Mouse (Mus musculus) cerebellum, postnatal 25 days (tissue): ENCODE measurements at regions not wholly inside any gene's neighbourhood (a gene's known extent, or its start where the extent isn't known, plus 50 kb on each side); places are given as distances from the start of the nearest gene placed in this dataset.

Source experiments
- DNase-seq, 2 experiments: peaks; one replicate each; pipeline ENCODE4 v3.0.0; 2021; ENCODE audit warnings: mixed read lengths in 2 of 2

- peak; percentile 71 to 75 for DNase-seq
Observed at GRCm38 (mm10) chr6:94413987-94414360, 86.2 kb upstream of the Slc25a26 start.

GRCm38 (mm10) chr6:94413297-94413986 lies 86.7 kb upstream of the Slc25a26 start:
- peak; percentile 64 to 66 for DNase-seq

- no peak for DNase-seq
Observed at GRCm38 (mm10) chr6:94412341-94412740, 87.8 kb upstream of the Slc25a26 start.

GRCm38 (mm10) chr6:94410480-94410879 lies 89.7 kb upstream of the Slc25a26 start:
- peak; percentile 33 to 41 for DNase-seq

GRCm38 (mm10) chr6:94408996-94409395 lies 91.1 kb upstream of the Slc25a26 start:
- DNase-seq, result peak; percentile 61 to 78

GRCm38 (mm10) chr6:94407751-94408150 lies 92.4 kb upstream of the Slc25a26 start:
- no peak for DNase-seq

- DNase-seq, result no peak
Observed at GRCm38 (mm10) chr6:94405371-94406076, 94.6 kb upstream of the Slc25a26 start.

- peak; percentile 46 to 65 for DNase-seq
Observed at GRCm38 (mm10) chr6:94401617-94402481, 98.3 kb upstream of the Slc25a26 start.

- DNase-seq, result peak; percentile 64 to 65
Observed at GRCm38 (mm10) chr6:94401061-94401591, 99.0 kb upstream of the Slc25a26 start.

GRCm38 (mm10) chr6:94400471-94401051 lies 99.6 kb upstream of the Slc25a26 start:
- peak; percentile 51 to 74 for DNase-seq

- DNase-seq, result no peak
Observed at GRCm38 (mm10) chr6:94391134-94391533, 107.4 kb upstream of the Magi1 start.

- DNase-seq, result no peak
Observed at GRCm38 (mm10) chr6:94390403-94390802, 106.7 kb upstream of the Magi1 start.

- DNase-seq, result no peak
Observed at GRCm38 (mm10) chr6:94389716-94390115, 106.0 kb upstream of the Magi1 start.

GRCm38 (mm10) chr6:94387648-94388047 lies 103.9 kb upstream of the Magi1 start:
- DNase-seq, result no peak

- DNase-seq, result no peak
Observed at GRCm38 (mm10) chr6:94385531-94385930, 101.8 kb upstream of the Magi1 start.

- no peak for DNase-seq
Observed at GRCm38 (mm10) chr6:94369991-94370390, 86.3 kb upstream of the Magi1 start.

- DNase-seq, result no peak
Observed at GRCm38 (mm10) chr6:94363951-94364350, 80.2 kb upstream of the Magi1 start.

- DNase-seq, result no peak
Observed at GRCm38 (mm10) chr6:94362626-94363025, 78.9 kb upstream of the Magi1 start.

GRCm38 (mm10) chr6:94357568-94357967 lies 73.9 kb upstream of the Magi1 start:
- no peak for DNase-seq

GRCm38 (mm10) chr6:94354451-94355095 lies 70.9 kb upstream of the Magi1 start:
- DNase-seq, result no peak

GRCm38 (mm10) chr6:94344296-94344695 lies 60.6 kb upstream of the Magi1 start:
- peak; percentile 51 to 70 for DNase-seq

GRCm38 (mm10) chr6:94340546-94340945 lies 56.8 kb upstream of the Magi1 start:
- DNase-seq, result no peak
